Mouse (Mus musculus) ES-CJ7 (cell line): ENCODE measurements around the gene C7.

Source experiments
- DNase-seq: peaks from one replicate; pipeline ENCODE4 v3.0.0; 2011; ENCODE audit warnings: low read depth, low spot score

The C7 gene

DNA sequence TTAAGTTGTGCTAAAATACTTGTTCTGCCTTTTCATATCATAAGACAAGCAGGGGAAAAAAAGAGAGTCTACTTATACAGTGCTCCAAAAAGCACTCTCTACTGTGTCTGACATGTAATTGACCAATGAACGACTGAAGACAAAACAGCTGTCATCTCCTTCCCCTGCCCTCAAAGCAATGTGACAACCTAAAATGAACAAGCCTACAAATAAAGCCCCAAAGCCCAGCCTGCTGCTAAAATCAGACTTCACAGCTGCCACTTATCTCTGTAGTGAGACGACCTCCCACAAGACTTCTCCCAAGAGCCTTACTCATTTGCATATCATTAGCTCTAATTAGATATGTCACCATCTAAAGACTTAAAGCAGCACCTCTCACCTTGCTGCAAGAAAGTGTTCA, 60.6 kb downstream of the C7 start:
- DNase-seq, result no peak

GRCm38 (mm10) chr15:4973355-4973754, 90.2 kb downstream of the C7 start:
- no peak for DNase-seq
